Mouse (Mus musculus) megakaryocyte, embryonic 14.5 days (primary cell): ENCODE data around the gene Elfn1. TPM values are rescaled to one million over a fixed set of nuclear protein-coding genes. Genes with fewer than 3 reads are reported as not detected.
A peak's percentile ranks its signal among the peaks of the same experiment; 100 is the strongest.

Experiments
- H3K27me3 ChIP-seq: replicated peaks from 2 replicates; pipeline ENCODE3; 2012; ENCODE audit warnings: inconsistent platforms
- H3K36me3 ChIP-seq: replicated peaks from 2 replicates; pipeline ENCODE3; 2012; ENCODE audit warnings: low read length, inconsistent platforms, mixed read lengths
- H3K4me1 ChIP-seq: 2 replicates; pipeline ENCODE4 v1.6.1; 2012; ENCODE audit warnings: inconsistent platforms
- H3K4me3 ChIP-seq: replicated peaks from 2 replicates; pipeline ENCODE3; 2012; ENCODE audit warnings: moderate library complexity, mild to moderate bottlenecking, inconsistent platforms
- H3K9me3 ChIP-seq: 2 replicates; pipeline ENCODE4 v1.6.1; 2012; ENCODE audit warnings: inconsistent platforms
- FLI1 ChIP-seq: IDR thresholded peaks from 2 replicates; pipeline ENCODE4 v1.6.1; 2012; ENCODE audit warnings: low read length, inconsistent platforms, mixed read lengths
- GATA1 ChIP-seq: IDR thresholded peaks from 3 replicates; pipeline ENCODE4 v1.6.1; 2012; ENCODE audit warnings: mixed read lengths, low read length, inconsistent platforms, borderline replicate concordance
- polyA plus RNA-seq: library from polyadenylated mRNA; stranded (reverse); fragments of >175 nt; gene quantifications from 2 replicates; pipeline ENCODE4 v1.2.3, GENCODE M21; 2012; ENCODE audit warnings: low replicate concordance; ENCODE audit not compliant: insufficient read depth

The Elfn1 gene
- polyA plus RNA-seq = 0.11 TPM in 1 of 2 replicates, not detected in the other

DNA sequence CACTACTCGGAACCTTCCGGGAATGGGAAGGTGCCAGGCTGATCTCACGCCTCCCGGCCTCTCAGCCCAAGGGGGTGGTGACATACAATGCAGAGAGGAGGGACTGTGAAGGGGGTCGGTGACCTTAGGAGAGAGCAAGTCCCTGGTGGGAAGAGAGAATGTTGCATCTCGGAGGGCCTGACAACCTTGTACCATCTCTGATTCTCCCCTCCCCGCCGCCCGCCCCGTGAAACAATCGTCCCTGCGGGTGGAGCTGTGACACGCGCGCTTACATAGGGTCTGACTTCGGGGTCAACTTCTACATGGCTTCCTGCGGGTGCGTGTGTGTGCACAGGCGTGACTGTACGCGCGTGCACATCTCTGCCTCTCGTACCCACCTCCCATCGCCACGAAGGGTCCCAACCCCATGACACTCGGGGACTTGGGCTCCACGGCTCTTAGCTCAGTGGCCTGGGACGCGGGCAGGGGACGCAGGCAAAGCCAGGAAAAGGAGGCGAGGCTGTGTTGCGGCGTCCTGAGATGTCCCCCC, at the start of gene Elfn1:
Elfn1 (plus strand) TSS at position 230 of the 529 bp plus-strand sequence.
- TF ChIP-seq FLI1 (no peak), GATA1 (no peak)
- peaks cover 98% of the 10 kb centered on the region for H3K27me3 ChIP-seq
- H3K36me3 ChIP-seq = no peaks in the 10 kb centered on the region
- peaks cover 36% of the 10 kb centered on the region for H3K4me1 ChIP-seq
- H3K9me3 ChIP-seq = no peaks in the 10 kb centered on the region
- peak within 1 kb of the TSS; percentile 88 for H3K4me3 ChIP-seq

DNA sequence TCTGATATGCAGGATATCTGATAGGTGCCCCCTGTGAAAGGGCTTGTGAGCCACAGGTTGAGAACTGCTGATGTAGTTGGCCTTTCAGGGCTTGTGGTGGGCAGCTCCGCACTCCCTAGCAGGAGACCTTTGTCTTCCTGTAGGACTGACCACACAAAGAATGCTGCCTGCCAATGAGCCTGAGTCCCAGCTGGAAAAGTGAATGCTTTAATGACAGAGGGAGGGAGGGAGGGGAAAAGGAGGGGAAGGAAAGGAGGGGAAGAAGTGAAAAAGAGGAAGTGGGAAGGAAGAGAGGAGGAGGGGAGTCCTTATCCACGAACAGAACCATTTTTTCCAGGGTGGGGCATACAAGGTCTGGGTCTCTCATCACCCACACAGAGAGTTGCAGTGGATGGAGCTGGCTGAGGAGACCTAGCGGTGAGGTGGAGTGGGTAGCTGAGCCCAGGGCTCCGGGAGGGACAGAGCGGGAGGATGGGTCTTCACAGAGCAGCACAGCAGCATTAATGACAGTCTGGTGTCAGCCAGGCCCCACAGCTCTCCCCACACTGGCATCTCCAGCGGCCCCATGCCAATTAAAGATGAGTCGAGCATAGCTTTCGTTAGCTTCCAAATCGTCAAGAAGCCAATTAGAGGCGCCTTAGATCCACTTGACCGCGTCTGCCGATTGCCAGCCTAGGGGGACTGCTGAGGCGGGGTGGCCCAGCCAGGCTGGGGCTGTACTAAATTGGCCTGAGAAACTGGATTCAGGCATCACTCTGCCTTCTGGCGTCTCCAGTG, 47.2 kb upstream of the Elfn1 start:
- H3K4me1 ChIP-seq = no peaks in the 10 kb centered on the region; the same call in 1 of the 2 replicates
- TF ChIP-seq GATA1 = no peak
- no peak for TF ChIP-seq FLI1
- peaks cover 62% of the 10 kb centered on the region for H3K27me3 ChIP-seq
- no peaks in the 10 kb centered on the region for H3K36me3 ChIP-seq
- H3K9me3 ChIP-seq = no peaks in the 10 kb centered on the region
- no peak overlapping the region for H3K4me3 ChIP-seq

DNA sequence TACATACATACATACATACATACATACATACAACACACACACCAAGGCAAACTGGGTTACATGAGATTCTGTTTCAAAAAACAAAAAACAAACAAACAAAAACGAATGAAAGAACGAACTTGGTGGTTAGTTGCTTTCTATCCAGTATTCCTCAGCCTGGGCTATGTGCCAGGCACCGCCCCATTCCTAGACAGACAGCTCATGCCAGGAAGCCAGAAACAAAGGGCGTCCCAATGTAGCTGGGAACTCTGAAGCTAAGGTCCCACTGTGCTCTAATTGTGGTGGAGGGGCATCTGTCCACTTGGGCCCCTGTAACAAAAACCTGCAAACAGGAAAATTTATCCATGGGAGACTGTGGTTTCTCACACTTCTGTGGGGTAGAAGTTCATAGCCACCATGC, 45.0 kb upstream of the Elfn1 start:
- H3K4me1 ChIP-seq = no peaks in the 10 kb centered on the region; the same call in 1 of the 2 replicates
- H3K9me3 ChIP-seq = no peaks in the 10 kb centered on the region
- no peak overlapping the region for H3K4me3 ChIP-seq
- TF ChIP-seq GATA1 (no peak), FLI1 (no peak)
- H3K36me3 ChIP-seq = no peaks in the 10 kb centered on the region
- peaks cover 63% of the 10 kb centered on the region for H3K27me3 ChIP-seq

DNA sequence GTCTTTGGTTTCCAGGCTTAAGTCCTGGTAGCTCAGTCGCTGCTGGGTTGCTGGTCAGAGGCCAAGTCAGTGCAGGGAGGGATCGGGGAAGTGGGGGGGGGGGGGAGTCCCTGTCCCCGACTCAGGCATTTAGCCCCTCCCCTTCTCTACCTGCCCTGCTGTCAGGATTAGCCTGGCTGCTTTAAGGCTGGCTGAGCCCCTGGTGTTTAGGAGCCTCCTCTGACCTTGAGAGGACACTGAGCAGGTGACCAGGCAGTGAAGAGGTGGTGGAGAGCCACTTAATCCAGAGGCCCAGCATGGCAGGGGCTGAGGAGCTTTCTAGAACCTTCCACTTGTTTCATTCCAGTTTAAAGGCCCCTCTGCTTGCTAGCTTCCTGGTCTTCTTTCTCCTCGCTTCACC, 36.9 kb upstream of the Elfn1 start:
- Histone ChIP-seq H3K4me3 (no peak overlapping the region), H3K27me3 (peaks cover 52% of the 10 kb centered on the region), H3K9me3 (no peaks in the 10 kb centered on the region), H3K4me1 (no peaks in the 10 kb centered on the region), H3K36me3 (no peaks in the 10 kb centered on the region)
- TF ChIP-seq FLI1 (no peak), GATA1 (no peak)

DNA sequence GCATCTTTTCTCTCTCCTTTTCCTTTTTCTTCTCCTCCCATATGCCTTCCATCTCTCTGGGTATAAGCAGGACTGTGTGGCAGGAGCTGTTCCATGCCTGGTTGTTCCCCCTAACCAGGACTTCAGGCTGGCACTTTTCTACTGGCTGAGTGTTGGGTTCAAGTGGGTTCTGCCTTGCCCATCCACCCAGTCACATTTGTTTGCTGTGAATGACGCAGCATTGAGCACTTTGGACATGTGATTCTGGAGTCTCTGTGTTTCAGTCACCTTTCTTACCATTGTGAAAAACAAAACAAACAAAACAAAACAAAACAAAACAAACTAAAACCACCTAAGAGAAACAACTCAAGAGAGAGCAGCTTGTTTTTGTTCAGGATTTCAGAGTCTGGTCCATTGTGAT, 36.2 kb upstream of the Elfn1 start:
- no peaks in the 10 kb centered on the region for H3K4me1 ChIP-seq
- H3K9me3 ChIP-seq = no peaks in the 10 kb centered on the region
- H3K36me3 ChIP-seq = no peaks in the 10 kb centered on the region
- H3K4me3 ChIP-seq = no peak overlapping the region
- H3K27me3 ChIP-seq = peaks cover 50% of the 10 kb centered on the region
- TF ChIP-seq FLI1 = no peak
- no peak for TF ChIP-seq GATA1

DNA sequence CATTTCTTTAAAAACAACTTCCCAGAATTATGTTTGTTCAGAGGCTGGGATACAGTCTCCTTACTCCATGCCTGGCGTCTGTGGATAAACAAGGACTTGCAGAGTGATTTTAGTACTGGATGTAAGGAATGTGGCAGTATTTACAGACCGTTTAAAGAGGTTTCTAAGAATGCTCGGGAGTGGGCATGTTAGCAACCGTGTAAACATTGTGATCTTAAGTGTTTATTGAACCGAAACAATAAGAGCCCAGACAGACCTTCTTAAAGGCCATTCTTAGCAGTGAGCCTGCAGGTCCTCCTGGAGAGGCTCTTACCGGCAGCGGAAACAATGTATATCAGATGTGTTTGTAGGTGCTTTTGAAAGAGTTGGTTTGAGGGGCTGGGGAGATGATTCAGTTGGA, 30.2 kb upstream of the Elfn1 start:
- Histone ChIP-seq H3K4me3 (no peak overlapping the region), H3K27me3 (peaks cover 66% of the 10 kb centered on the region), H3K4me1 (no peaks in the 10 kb centered on the region), H3K36me3 (no peaks in the 10 kb centered on the region), H3K9me3 (peaks cover 17% of the 10 kb centered on the region)
- TF ChIP-seq FLI1 = no peak
- TF ChIP-seq GATA1 = no peak

DNA sequence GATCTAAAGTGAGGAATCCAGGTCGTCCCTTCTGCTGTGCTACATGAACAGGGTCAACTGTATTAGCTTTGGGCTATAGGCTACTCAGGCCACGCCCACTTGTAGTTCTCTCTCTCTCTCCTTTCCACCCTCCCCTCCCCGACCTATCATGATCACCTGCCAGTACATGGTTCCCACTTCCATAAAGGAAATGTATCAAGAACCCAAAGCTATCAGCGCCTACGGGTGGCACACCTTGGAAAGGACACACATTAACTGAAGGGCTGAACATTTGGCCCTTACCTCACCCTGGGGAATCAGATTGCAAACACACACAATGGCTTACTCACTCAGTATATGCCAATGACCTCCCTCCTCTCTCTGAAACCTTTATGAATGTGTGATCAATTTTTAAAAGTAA, 28.0 kb upstream of the Elfn1 start:
- Histone ChIP-seq H3K36me3 (no peaks in the 10 kb centered on the region), H3K27me3 (peaks cover 63% of the 10 kb centered on the region), H3K4me3 (no peak overlapping the region), H3K9me3 (peaks cover 26% of the 10 kb centered on the region), H3K4me1 (no peaks in the 10 kb centered on the region)
- no peak for TF ChIP-seq GATA1
- no peak for TF ChIP-seq FLI1

DNA sequence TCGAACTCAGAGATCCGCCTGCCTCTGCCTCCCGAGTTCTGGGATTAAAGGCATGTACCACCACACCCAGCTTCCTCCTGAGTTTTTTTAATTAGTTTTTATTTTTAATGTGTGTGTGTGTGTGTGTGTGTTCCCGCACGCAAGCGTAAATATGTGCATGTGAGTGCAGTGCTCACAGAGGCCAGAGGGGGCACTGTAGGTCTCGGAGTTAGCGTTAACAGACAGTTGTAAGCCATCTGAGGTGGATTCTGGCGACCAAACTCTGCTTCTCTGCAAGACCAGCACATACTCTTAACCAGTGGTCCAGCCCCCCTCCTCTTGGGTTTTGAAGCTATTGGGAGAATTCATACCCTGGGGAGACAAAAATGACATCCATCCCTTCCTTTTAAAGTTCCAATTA, 26.6 kb upstream of the Elfn1 start:
- no peaks in the 10 kb centered on the region for H3K4me1 ChIP-seq
- H3K36me3 ChIP-seq = no peaks in the 10 kb centered on the region
- peaks cover 30% of the 10 kb centered on the region for H3K9me3 ChIP-seq
- no peak for TF ChIP-seq FLI1
- no peak for TF ChIP-seq GATA1
- no peak overlapping the region for H3K4me3 ChIP-seq
- peaks cover 65% of the 10 kb centered on the region for H3K27me3 ChIP-seq

DNA sequence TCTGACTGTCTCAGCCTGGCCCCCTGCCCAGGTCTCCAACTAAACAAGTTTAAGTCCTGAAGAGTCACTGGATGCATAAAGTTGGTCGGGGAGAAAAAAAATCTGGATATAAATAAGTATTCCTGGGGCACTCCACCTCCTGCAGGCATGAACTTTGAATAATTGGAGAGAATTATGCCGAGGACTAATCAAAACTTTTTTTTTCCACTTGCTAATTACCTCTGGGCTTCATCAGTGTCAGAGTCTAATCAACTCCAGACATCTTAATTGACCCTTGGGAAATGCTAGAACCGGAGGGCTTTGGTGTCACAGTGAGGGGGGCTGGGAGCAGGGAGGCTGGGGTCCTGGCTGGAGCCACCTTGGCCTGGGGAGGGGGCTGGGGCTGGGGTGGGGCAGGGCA, 19.1 kb upstream of the Elfn1 start:
- Histone ChIP-seq H3K27me3 (peaks cover 72% of the 10 kb centered on the region), H3K4me3 (no peak overlapping the region), H3K36me3 (no peaks in the 10 kb centered on the region), H3K4me1 (peaks cover 6% of the 10 kb centered on the region; the same call in 1 of the 2 replicates), H3K9me3 (peaks cover 14% of the 10 kb centered on the region)
- no peak for TF ChIP-seq FLI1
- no peak for TF ChIP-seq GATA1

DNA sequence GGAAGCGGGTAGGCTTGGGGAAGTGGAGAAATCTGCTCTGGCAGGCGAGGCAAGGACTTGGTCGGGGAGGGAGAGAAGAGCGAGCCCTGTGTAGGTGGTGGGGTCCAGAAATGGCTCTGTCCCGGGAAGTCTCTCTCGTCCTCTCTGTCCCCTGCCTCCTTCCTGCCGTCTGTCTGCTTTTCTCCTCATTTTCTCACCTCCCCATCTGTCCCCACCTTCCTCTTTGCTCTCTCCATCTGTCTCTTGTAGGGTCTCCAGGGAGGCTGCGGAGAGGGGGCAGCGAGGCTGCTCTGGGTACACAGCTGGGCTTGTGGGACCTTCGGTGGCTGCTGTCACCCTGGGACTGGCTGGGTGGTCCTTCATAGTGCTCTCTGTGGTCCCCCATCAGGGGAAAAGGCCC, 18.4 kb upstream of the Elfn1 start:
- H3K36me3 ChIP-seq = no peaks in the 10 kb centered on the region
- peaks cover 7% of the 10 kb centered on the region for H3K9me3 ChIP-seq
- H3K4me3 ChIP-seq = no peak overlapping the region
- H3K27me3 ChIP-seq = peaks cover 71% of the 10 kb centered on the region
- TF ChIP-seq GATA1 (no peak), FLI1 (no peak)
- H3K4me1 ChIP-seq = peaks cover 6% of the 10 kb centered on the region; the same call in 1 of the 2 replicates
